ENCODE assay signal across 29 mouse cellular contexts in the genomic region with DNA sequence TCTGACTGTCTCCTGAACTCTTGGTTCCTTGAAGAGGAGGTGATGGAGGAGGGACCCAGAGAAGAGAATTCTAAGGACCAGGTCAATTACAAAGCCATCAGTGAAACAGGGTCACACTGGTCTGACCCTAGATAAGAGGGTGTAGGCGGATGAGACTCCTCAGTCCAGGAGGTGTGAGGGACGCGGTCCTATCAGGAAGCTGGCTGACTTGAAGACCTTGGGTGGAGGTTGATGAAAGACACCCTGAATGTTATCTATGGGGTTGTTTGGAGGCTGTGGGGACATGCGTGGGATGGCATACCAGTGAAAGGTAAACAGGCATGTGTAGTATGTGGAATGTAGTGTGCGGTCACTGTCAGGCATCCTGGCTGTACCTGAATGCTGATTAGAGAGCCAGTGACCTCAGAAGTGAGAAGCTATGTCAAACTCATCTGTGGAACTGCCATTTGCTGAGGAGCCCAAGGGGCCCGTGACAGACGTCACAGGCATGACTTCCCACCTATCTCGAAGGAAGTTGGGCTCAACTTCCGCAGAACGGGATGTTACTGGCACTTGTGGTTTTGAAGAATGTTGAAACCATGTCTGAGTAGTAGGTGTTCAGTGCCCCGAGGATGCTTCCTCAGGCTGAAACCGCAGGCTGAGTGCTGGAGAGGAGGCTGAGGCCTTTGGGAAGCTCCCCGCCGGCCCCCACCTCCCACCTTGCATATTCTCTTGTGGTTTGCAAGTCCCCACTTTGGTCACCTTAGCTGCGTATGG. TPM values are rescaled to one million over a fixed set of nuclear protein-coding genes. Genes with fewer than 3 reads are reported as not detected.
DNase-seq lines count a peak whose midpoint lies in the region; ATAC-seq and TF ChIP-seq lines count a peak whose summit lies in the region.
"Had no signal": no experiment of that assay in that cellular context is flagged by ENCODE, and none has a peak within 500 bp of the region (broad histone marks: within the 10 kb centered on the region; RNA-seq: fewer than 3 reads in every experiment).

No protein-coding gene starts in this region.

- peak; percentile 64 for ATAC-seq in liver, postnatal 0 days
- ATAC-seq in hindbrain, embryonic 11.5 days (ENCODE audit: low FRiP score) = no peak
- ATAC-seq: activated CD4-positive, CD25-positive, alpha-beta regulatory T cell, adult 4 months; CD4-positive, CD25-positive, alpha-beta regulatory T cell, adult 4 months; intestine, postnatal 0 days; Patski had no signal

- H3K27ac ChIP-seq in heart, embryonic 10.5 days = peak overlapping the region; percentile 52; the same call in 1 of the 2 replicates
- H3K27ac ChIP-seq in bone marrow, adult 2 months (ENCODE audit: control insufficient read depth, insufficient read depth, low read depth, low read length, poor library complexity) = peak overlapping the region; percentile 57; the same call in 1 of the 2 replicates
- H3K27ac ChIP-seq in liver, postnatal 0 days (ENCODE audit: low read depth) = peak overlapping the region; percentile 51; the same call in 1 of the 2 replicates
- no peak overlapping the region for H3K27ac ChIP-seq in hindbrain, embryonic 11.5 days (ENCODE audit: low read depth, low read length)
- H3K27ac ChIP-seq: forebrain, embryonic 12.5 days; hindbrain, embryonic 15.5 days; kidney, embryonic 15.5 days; limb, embryonic 12.5 days; lung, embryonic 15.5 days; midbrain, embryonic 10.5 days had no signal

- H3K27me3 ChIP-seq in heart, embryonic 10.5 days (ENCODE audit: insufficient read depth, poor library complexity, severe bottlenecking) = no peaks in the 10 kb centered on the region
- no peaks in the 10 kb centered on the region for H3K27me3 ChIP-seq in liver, postnatal 0 days (ENCODE audit: insufficient read depth, low read length)
- H3K27me3 ChIP-seq in hindbrain, embryonic 11.5 days (ENCODE audit: control insufficient read depth, insufficient read depth, low read length) = no peaks in the 10 kb centered on the region
- H3K27me3 ChIP-seq: hindbrain, embryonic 15.5 days; kidney, embryonic 15.5 days; limb, embryonic 12.5 days; lung, embryonic 15.5 days; Patski had no signal

- no peak for TF ChIP-seq POLR2A in bone marrow, adult 2 months (IDR thresholded peaks at IDR 0.05; ENCODE audit: borderline replicate concordance, control insufficient read depth, low read depth, low read length)

- no peak for DNase-seq in heart, embryonic 10.5 days (ENCODE audit: low spot score)
- DNase-seq in heart, postnatal 25 days (ENCODE audit: low spot score) = no peak
- DNase-seq in lung, postnatal 25 days (ENCODE audit: low spot score) = peak; percentile 17
- no peak for DNase-seq in lung, postnatal 14 days
- DNase-seq in liver, postnatal 0 days = peak; percentile 39
- no peak for DNase-seq in adrenal gland, adult 2 months
- no peak for DNase-seq in hindbrain, embryonic 11.5 days (ENCODE audit: low spot score)
- DNase-seq: gastrocnemius, postnatal 14 days; heart, postnatal 10 days had no signal

- no peak overlapping the region for H3K4me3 ChIP-seq in heart, embryonic 10.5 days
- no peak overlapping the region for H3K4me3 ChIP-seq in bone marrow, adult 2 months (replicated peaks; ENCODE audit: control insufficient read depth, low read depth, low read length)
- H3K4me3 ChIP-seq in liver, postnatal 0 days (ENCODE audit: low read depth, low read length) = no peak overlapping the region
- no peak overlapping the region for H3K4me3 ChIP-seq in hindbrain, embryonic 11.5 days (ENCODE audit: low read depth, low read length)
- H3K4me3 ChIP-seq: forebrain, embryonic 12.5 days; hindbrain, embryonic 15.5 days; kidney, embryonic 15.5 days; limb, embryonic 12.5 days; lung, embryonic 15.5 days; midbrain, embryonic 10.5 days had no signal

- WGBS in heart, embryonic 10.5 days = 43% methylated on average over 15 of the region's 15 CpGs
- WGBS in bone marrow, adult 2 months = 23% methylated on average over 15 of the region's 15 CpGs
- WGBS in liver, postnatal 0 days (ENCODE audit: insufficient replicate concordance) = 31% methylated on average over 15 of the region's 15 CpGs
- 90% methylated on average over 15 of the region's 15 CpGs for WGBS in hindbrain, embryonic 11.5 days

- no peak overlapping the region for H3K9ac ChIP-seq in liver, postnatal 0 days (replicated peaks)
- H3K9ac ChIP-seq in hindbrain, embryonic 11.5 days (ENCODE audit: low read depth, low read length) = no peak overlapping the region
- H3K9ac ChIP-seq: forebrain, embryonic 12.5 days; hindbrain, embryonic 15.5 days; kidney, embryonic 15.5 days; limb, embryonic 12.5 days; lung, embryonic 15.5 days had no signal

- intact Hi-C loops in heart, postnatal 25 days (cut with DNase I) = no loop called here

- H3K9me3 ChIP-seq in heart, embryonic 10.5 days = no peaks in the 10 kb centered on the region
- H3K9me3 ChIP-seq in liver, postnatal 0 days (ENCODE audit: low read length) = no peaks in the 10 kb centered on the region
- no peaks in the 10 kb centered on the region for H3K9me3 ChIP-seq in hindbrain, embryonic 11.5 days (ENCODE audit: control insufficient read depth, low read length)
- H3K9me3 ChIP-seq: forebrain, embryonic 12.5 days; hindbrain, embryonic 15.5 days; kidney, embryonic 15.5 days; limb, embryonic 12.5 days; lung, embryonic 15.5 days; midbrain, embryonic 10.5 days had no signal

- TF ChIP-seq EP300 in liver, postnatal 0 days (IDR thresholded peaks at IDR 0.05; ENCODE audit: low read depth) = peak; percentile 56; the same call in 1 of the 2 replicates

- peaks cover 29% of the 10 kb centered on the region for H3K36me3 ChIP-seq in heart, embryonic 10.5 days
- no peaks in the 10 kb centered on the region for H3K36me3 ChIP-seq in liver, postnatal 0 days (replicated peaks; ENCODE audit: insufficient read depth, low read length)
- H3K36me3 ChIP-seq in hindbrain, embryonic 11.5 days (ENCODE audit: control insufficient read depth, insufficient read depth, low read length) = peaks cover 6% of the 10 kb centered on the region; the same call in 1 of the 2 replicates
- H3K36me3 ChIP-seq: hindbrain, embryonic 15.5 days had no signal

- peaks cover 91% of the 10 kb centered on the region for H3K4me1 ChIP-seq in heart, embryonic 10.5 days
- H3K4me1 ChIP-seq in bone marrow, adult 2 months (ENCODE audit: control insufficient read depth, insufficient read depth, low read length) = peaks cover 8% of the 10 kb centered on the region
- peaks cover 36% of the 10 kb centered on the region for H3K4me1 ChIP-seq in liver, postnatal 0 days (ENCODE audit: insufficient read depth)
- peaks cover 12% of the 10 kb centered on the region for H3K4me1 ChIP-seq in hindbrain, embryonic 11.5 days (replicated peaks; ENCODE audit: control insufficient read depth, insufficient read depth, low read length)

- H3K4me2 ChIP-seq in liver, postnatal 0 days (ENCODE audit: low read depth, low read length) = no peak overlapping the region
- no peak overlapping the region for H3K4me2 ChIP-seq in hindbrain, embryonic 11.5 days (replicated peaks; ENCODE audit: low read depth, low read length)
- H3K4me2 ChIP-seq: forebrain, embryonic 12.5 days; hindbrain, embryonic 15.5 days; kidney, embryonic 15.5 days; limb, embryonic 12.5 days; lung, embryonic 15.5 days had no signal

- TF ChIP-seq CTCF in bone marrow, adult 2 months (IDR thresholded peaks at IDR 0.05; ENCODE audit: control insufficient read depth, insufficient read depth, low read length) = no peak
- TF ChIP-seq CTCF in liver, postnatal 0 days (IDR thresholded peaks at IDR 0.05; ENCODE audit: low read depth) = no peak

RNA-seq across cellular contexts. Expression of a gene that starts 15.3 kb away (rescaled TPM):
- polyA plus RNA-seq in heart, embryonic 10.5 days (2016; fragmentation: Nextera tagmentation; extraction: Ambion mirVana) = 24.7 and 33.2 TPM in 2 replicates
- 1 to 10 TPM; 2.3 to 3.5 TPM for total RNA-seq in heart, postnatal 25 days (2021)
- polyA plus RNA-seq in bone marrow, adult 2 months (2011; ENCODE audit: insufficient read depth, insufficient read length, low replicate concordance, missing spikeins) = 0.57 and 0.61 TPM in 2 replicates
- polyA plus RNA-seq in liver, postnatal 0 days (2015; fragmentation: Nextera tagmentation; extraction: Ambion mirVana) = 1.5 and 2.1 TPM in 2 replicates
- total RNA-seq in adrenal gland, adult 2 months (2021) = 1 to 10 TPM; 2.0 to 2.4 TPM
- 3.1 and 3.2 TPM in 2 replicates for polyA plus RNA-seq in adrenal gland, adult 2 months (2012; rRNA removed)
- 34.2 and 37.7 TPM in 2 replicates for polyA plus RNA-seq in hindbrain, embryonic 11.5 days (2014; fragmentation: Nextera tagmentation; extraction: Ambion mirVana)

RNA-seq across cellular contexts. Expression of a gene that starts 43.0 kb away (rescaled TPM):
- polyA plus RNA-seq in heart, embryonic 10.5 days (2016; fragmentation: Nextera tagmentation; extraction: Ambion mirVana) = 7.1 and 7.4 TPM in 2 replicates
- total RNA-seq in heart, postnatal 25 days (2021) = under 1 TPM; 0.49 to 0.67 TPM
- polyA plus RNA-seq in bone marrow, adult 2 months (2011; ENCODE audit: insufficient read depth, insufficient read length, low replicate concordance, missing spikeins) = 1.1 and 3.2 TPM in 2 replicates
- polyA plus RNA-seq in liver, postnatal 0 days (2015; fragmentation: Nextera tagmentation; extraction: Ambion mirVana) = 0.51 and 0.72 TPM in 2 replicates
- under 1 TPM; 0.32 to 0.45 TPM for total RNA-seq in adrenal gland, adult 2 months (2021)
- polyA plus RNA-seq in adrenal gland, adult 2 months (2012; rRNA removed) = 0.08 and 0.23 TPM in 2 replicates
- 8.5 and 10.4 TPM in 2 replicates for polyA plus RNA-seq in hindbrain, embryonic 11.5 days (2014; fragmentation: Nextera tagmentation; extraction: Ambion mirVana)
- polyA plus RNA-seq: activated CD4-positive, CD25-positive, alpha-beta regulatory T cell, adult 4 months; CD4-positive, CD25-positive, alpha-beta regulatory T cell, adult 4 months had no signal

RNA-seq across cellular contexts. Expression of a gene that starts 57.5 kb away (rescaled TPM):
- polyA plus RNA-seq in heart, embryonic 10.5 days (2016; fragmentation: Nextera tagmentation; extraction: Ambion mirVana) = not detected in 2 replicates
- not detected for total RNA-seq in heart, postnatal 25 days (2021)
- not detected in 2 replicates for polyA plus RNA-seq in bone marrow, adult 2 months (2011; ENCODE audit: insufficient read depth, insufficient read length, low replicate concordance, missing spikeins)
- polyA plus RNA-seq in liver, postnatal 0 days (2015; fragmentation: Nextera tagmentation; extraction: Ambion mirVana) = not detected in 2 replicates
- not detected for total RNA-seq in adrenal gland, adult 2 months (2021)
- not detected in 2 replicates for polyA plus RNA-seq in adrenal gland, adult 2 months (2012; rRNA removed)
- not detected in 2 replicates for polyA plus RNA-seq in hindbrain, embryonic 11.5 days (2014; fragmentation: Nextera tagmentation; extraction: Ambion mirVana)
- total RNA-seq: adrenal gland, postnatal 14 days; ES-E14; gastrocnemius, postnatal 14 days; heart, adult 8-10 months; heart, postnatal 10 days; layer of hippocampus, postnatal 14 days; left cerebral cortex, postnatal 10 days; midbrain, postnatal 0 days had no signal
- polyA plus RNA-seq: activated CD4-positive, CD25-positive, alpha-beta regulatory T cell, adult 4 months; CD4-positive, CD25-positive, alpha-beta regulatory T cell, adult 4 months; cerebellum, adult 2 months; embryonic facial prominence, embryonic 11.5 days; forebrain, embryonic 12.5 days; frontal cortex, adult 2 months; hindbrain, embryonic 15.5 days; kidney, embryonic 15.5 days; limb, embryonic 12.5 days; lung, embryonic 15.5 days; midbrain, embryonic 10.5 days; midbrain, postnatal 0 days had no signal

Comparison
In these comparisons a context has a peak if more than half of its experiments do, and no peak if none do; other contexts are left out.
1. DNase-seq: peak in lung, postnatal 25 days (single experiment) and liver, postnatal 0 days (single experiment); none in heart, embryonic 10.5 days (single experiment), heart, postnatal 25 days (single experiment), lung, postnatal 14 days (single experiment), adrenal gland, adult 2 months (single experiment) and hindbrain, embryonic 11.5 days (single experiment).